Mouse (Mus musculus): ENCODE data around the gene Add3. TPM values are rescaled to one million over a fixed set of nuclear protein-coding genes. Genes with fewer than 3 reads are reported as not detected.

Gene Add3
- total and polyA plus RNA-seq, 3 experiments: 16.3 to 18.4 (median 16.4) TPM

DNA sequence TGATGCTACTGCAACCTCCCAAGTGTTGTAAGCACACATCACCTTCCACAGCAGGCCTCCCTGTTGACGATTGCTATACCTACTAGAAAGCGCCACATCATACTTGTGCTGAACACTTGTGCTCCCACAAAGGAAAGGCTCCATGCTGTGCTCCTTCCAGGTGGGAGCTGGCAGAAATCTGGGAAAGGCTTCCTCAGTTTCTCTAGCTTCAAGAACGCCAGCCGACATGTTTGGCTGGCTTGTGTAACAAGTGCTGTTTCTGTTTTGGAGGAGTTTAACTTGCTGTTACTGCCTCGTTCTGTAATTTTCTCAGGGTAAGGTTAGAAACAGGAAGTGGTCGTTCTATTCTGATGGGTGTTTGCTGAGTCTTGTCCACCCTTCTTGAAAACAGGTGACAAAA, 22.7 kb downstream of the Add3 start:
- Histone ChIP-seq H3K4me2 (ENCODE audit: insufficient read depth, low read depth, poor library complexity, severe bottlenecking) (peak overlapping the region; percentile 33; the same call in 1 of the 2 replicates), H3K4me1 (ENCODE audit: control insufficient read depth in 1 of 2, insufficient read depth in 2 of 2) (peaks cover 5 to 10% of the 10 kb centered on the region in 2 experiments), H3K27me3 (replicated peaks) (no peaks in the 10 kb centered on the region), H3K79me2 (replicated peaks; ENCODE audit: control insufficient read depth, extremely low read depth, insufficient read depth, poor library complexity, severe bottlenecking) (no peaks in the 10 kb centered on the region), H3K36me3 (replicated peaks in 1 of 2; ENCODE audit: control insufficient read depth in 1 of 2, insufficient read depth in 1 of 2, low read length in 1 of 2) (peaks cover 0 to 3% of the 10 kb centered on the region in 2 experiments), H3K4me3 (replicated peaks in 1 of 3; ENCODE audit: low read depth in 2 of 3, low read length in 2 of 3, poor library complexity in 1 of 3) (no peak overlapping the region), H3K27ac (ENCODE audit: insufficient read depth, low read depth) (no peak overlapping the region), H3K9ac (ENCODE audit: insufficient read depth, low read depth) (no peak overlapping the region), H3K9me3 (replicated peaks; ENCODE audit: low read length) (no peaks in the 10 kb centered on the region)
- TF ChIP-seq EP300 (IDR thresholded peaks at IDR 0.05; ENCODE audit: low read length): peak; percentile 19; the same call in 1 of the 2 replicates
- peak; percentile 17; the same call in 1 of the 2 replicates for TF ChIP-seq MEF2A (IDR thresholded peaks at IDR 0.05; ENCODE audit: borderline replicate concordance, low read depth, low read length)
- TF ChIP-seq ZMIZ1 (IDR thresholded peaks at IDR 0.05; ENCODE audit: low read depth, low read length): no peak
- dilution Hi-C loops (cut with MboI; ENCODE audit: extremely low pct_ligation_motif_present, extremely low pct_unique_long_range_greater_than_20kb, low sequenced_read_pairs) (no loop called here), in situ Hi-C loops (cut with MboI; ENCODE audit: low pct_ligation_motif_present, low pct_unique_long_range_greater_than_20kb, low sequenced_read_pairs) (no loop called here)
- no peak for DNase-seq (ENCODE audit: extremely low read depth)

DNA sequence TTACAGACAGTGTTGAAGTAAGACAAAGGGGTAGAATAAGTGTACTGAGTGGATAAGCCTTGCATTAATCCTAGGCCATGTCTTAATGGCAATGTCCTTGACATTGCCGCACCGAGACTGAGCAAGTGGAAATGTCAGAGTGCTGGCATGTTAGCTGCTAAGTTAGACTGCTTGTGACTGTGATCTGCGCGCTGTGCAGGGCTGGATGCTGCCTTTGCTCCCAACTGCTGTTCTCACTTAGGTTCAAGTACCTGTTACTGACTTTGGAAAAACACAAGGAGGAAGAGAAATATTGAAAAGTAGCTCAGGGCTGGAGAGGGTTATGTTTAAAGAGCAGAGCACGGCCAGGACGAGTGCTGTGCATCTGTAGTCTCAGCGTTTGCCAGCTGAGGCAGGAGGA, 24.4 kb downstream of the Add3 start:
- Histone ChIP-seq H3K9ac (ENCODE audit: insufficient read depth, low read depth) (no peak overlapping the region), H3K4me3 (replicated peaks in 1 of 3; ENCODE audit: low read depth in 2 of 3, low read length in 2 of 3, poor library complexity in 1 of 3) (no peak overlapping the region), H3K27ac (ENCODE audit: insufficient read depth, low read depth) (no peak overlapping the region), H3K4me1 (ENCODE audit: control insufficient read depth in 1 of 2, insufficient read depth in 2 of 2) (peaks cover 11 to 14% of the 10 kb centered on the region in 2 experiments), H3K9me3 (replicated peaks; ENCODE audit: low read length) (no peaks in the 10 kb centered on the region), H3K79me2 (replicated peaks; ENCODE audit: control insufficient read depth, extremely low read depth, insufficient read depth, poor library complexity, severe bottlenecking) (no peaks in the 10 kb centered on the region), H3K4me2 (ENCODE audit: insufficient read depth, low read depth, poor library complexity, severe bottlenecking) (no peak overlapping the region), H3K36me3 (replicated peaks in 1 of 2; ENCODE audit: control insufficient read depth in 1 of 2, insufficient read depth in 1 of 2, low read length in 1 of 2) (peaks cover 0 to 3% of the 10 kb centered on the region in 2 experiments), H3K27me3 (replicated peaks) (no peaks in the 10 kb centered on the region)
- in situ Hi-C loops (cut with MboI; ENCODE audit: low pct_ligation_motif_present, low pct_unique_long_range_greater_than_20kb, low sequenced_read_pairs) (no loop called here), dilution Hi-C loops (cut with MboI; ENCODE audit: extremely low pct_ligation_motif_present, extremely low pct_unique_long_range_greater_than_20kb, low sequenced_read_pairs) (no loop called here)
- DNase-seq (ENCODE audit: extremely low read depth): no peak
- TF ChIP-seq MAX (IDR thresholded peaks at IDR 0.05; ENCODE audit: low read length) (no peak), HCFC1 (IDR thresholded peaks at IDR 0.05; ENCODE audit: low read depth, low read length) (no peak), POLR2AphosphoS2 (IDR thresholded peaks at IDR 0.05; ENCODE audit: low read depth, low read length) (no peak), NRF1 (IDR thresholded peaks at IDR 0.05; ENCODE audit: low read depth, low read length) (no peak), NELFE (IDR thresholded peaks at IDR 0.05; ENCODE audit: low read depth, low read length) (no peak), RAD21 (IDR thresholded peaks at IDR 0.05; ENCODE audit: low read depth, low read length) (no peak), CHD2 (IDR thresholded peaks at IDR 0.05; ENCODE audit: low read length) (no peak), CTCF (conservative IDR thresholded peaks at IDR 0.05 in 1 of 2, IDR thresholded peaks at IDR 0.05 in 1 of 2; ENCODE audit: low read depth in 2 of 2, low read length in 2 of 2) (no peak), UBTF (IDR thresholded peaks at IDR 0.05; ENCODE audit: low read depth, low read length) (no peak), MAZ (IDR thresholded peaks at IDR 0.05; ENCODE audit: low read depth, low read length) (no peak)
